Mouse (Mus musculus): ENCODE results near the gene Vmn1r51.
"Not testable (repeated sequence)": the region's sequence is repeated elsewhere in the genome, so short reads cannot be mapped to it uniquely, and the experiment has no call there.

Gene Vmn1r51

GRCm38 (mm10) chr6:90122296-90122695 is at the start of gene Vmn1r51:
Gene Vmn1r51 (plus strand): TSS chr6:90122596.
- not testable (repeated sequence) for DNase-seq (ENCODE audit: low read depth, low spot score)

GRCm38 (mm10) chr6:90078406-90078805 is 44.0 kb upstream of the Vmn1r51 start, which contains the start of gene Vmn1r49:
Gene Vmn1r49 (minus strand): TSS chr6:90078506.
- DNase-seq (ENCODE audit: low read depth, low spot score): no peak

GRCm38 (mm10) chr6:90100566-90100965 is 21.8 kb upstream of the Vmn1r51 start:
- DNase-seq (ENCODE audit: low read depth, low spot score): no peak

GRCm38 (mm10) chr6:90101130-90101529 is 21.3 kb upstream of the Vmn1r51 start, which contains the start of gene Vmn1r50:
Gene Vmn1r50 (plus strand): TSS chr6:90101430.
- DNase-seq (ENCODE audit: low read depth, low spot score): no peak

GRCm38 (mm10) chr6:90160139-90160538 is 37.7 kb downstream of the Vmn1r51 start:
- DNase-seq (ENCODE audit: low read depth, low spot score): no peak

- DNase-seq (ENCODE audit: low read depth, low spot score): no peak
Measured at GRCm38 (mm10) chr6:90174508-90174907, 52.1 kb downstream of the Vmn1r51 start, which contains the start of gene Vmn1r52. Gene Vmn1r52 (plus strand): TSS chr6:90174808.

All from ES-CJ7 (cell line).